Mouse (Mus musculus): Measurements from ENCODE around the gene Psmd5.

GRCm38 (mm10) chr2:34827591-34827990 is 47.2 kb downstream of the Psmd5 start:
- TF ChIP-seq CTCF (IDR thresholded peaks at IDR 0.05; ENCODE audit: low read depth) (no peak), EP300 (optimal IDR thresholded peaks at IDR 0.05) (no peak)

Measured in stomach, postnatal 0 days (tissue).